Mouse (Mus musculus) myocyte (in vitro differentiated cells): Measurements from ENCODE around the gene Mterf4. TPM values are rescaled to one million over a fixed set of nuclear protein-coding genes. Genes with fewer than 3 reads are reported as not detected.
"Not testable (repeated sequence)": the region's sequence is repeated elsewhere in the genome, so short reads cannot be mapped to it uniquely, and the experiment has no call there.

Experiments used
- H3K27me3 ChIP-seq: one replicate; pipeline ENCODE4 v1.6.1; 2011; ENCODE audit not compliant: control insufficient read depth, insufficient read depth, insufficient read length
- H3K36me3 ChIP-seq: one replicate; pipeline ENCODE4 v1.6.1; 2011; ENCODE audit not compliant: control insufficient read depth, insufficient read depth
- H3K4me2 ChIP-seq: one replicate; pipeline ENCODE4 v1.6.1; 2011; ENCODE audit warnings: low read depth, control low read depth
- H3K4me3 ChIP-seq: one replicate; pipeline ENCODE4 v1.5.1; 2011; ENCODE audit warnings: mild to moderate bottlenecking, control low read depth, moderate library complexity
- H3K79me2 ChIP-seq: one replicate; pipeline ENCODE4 v1.6.1; 2011; ENCODE audit not compliant: control insufficient read depth, insufficient read depth
- H3ac ChIP-seq: one replicate; pipeline ENCODE4 v1.6.1; 2011; ENCODE audit not compliant: control insufficient read depth, insufficient read length
- CEBPB ChIP-seq: IDR thresholded peaks from 2 replicates; pipeline ENCODE4 v1.6.1; 2011; ENCODE audit warnings: mild to moderate bottlenecking, moderate library complexity; ENCODE audit not compliant: poor library complexity, insufficient read depth, severe bottlenecking
- E2F4 ChIP-seq: IDR thresholded peaks from one replicate; pipeline ENCODE4 v1.6.1; 2011; ENCODE audit warnings: mild to moderate bottlenecking, control low read depth, moderate library complexity; ENCODE audit not compliant: insufficient read depth
- MAX ChIP-seq: IDR thresholded peaks from one replicate; pipeline ENCODE4 v1.6.1; 2011; ENCODE audit warnings: low read depth, mild to moderate bottlenecking, control low read depth
- MYOD1 ChIP-seq, 3 experiments: IDR thresholded peaks; one replicate each; pipeline ENCODE4 v1.6.1; 2011; ENCODE audit warnings: control low read depth in 2 of 3, low read depth in 2 of 3, mild to moderate bottlenecking in 2 of 3, moderate library complexity in 1 of 3; ENCODE audit not compliant: insufficient read length in 2 of 3, control insufficient read depth in 1 of 3
- MYOG ChIP-seq, 3 experiments: IDR thresholded peaks; one replicate each; pipeline ENCODE4 v1.6.1; 2011; ENCODE audit warnings: control low read depth in 2 of 3, low read depth in 2 of 3, mild to moderate bottlenecking in 2 of 3; ENCODE audit not compliant: insufficient read length in 2 of 3, control insufficient read depth in 1 of 3, insufficient read depth in 1 of 3
- POLR2A ChIP-seq: IDR thresholded peaks from one replicate; pipeline ENCODE4 v1.6.1; 2011; ENCODE audit warnings: low read depth, mild to moderate bottlenecking, control low read depth, moderate library complexity; ENCODE audit not compliant: insufficient read length
- POLR2AphosphoS2 ChIP-seq: IDR thresholded peaks from one replicate; pipeline ENCODE4 v1.6.1; 2011; ENCODE audit warnings: low read depth, control low read depth; ENCODE audit not compliant: insufficient read length
- REST ChIP-seq: IDR thresholded peaks from one replicate; pipeline ENCODE4 v1.6.1; 2011; ENCODE audit warnings: mild to moderate bottlenecking, control low read depth, moderate library complexity; ENCODE audit not compliant: insufficient read depth, insufficient read length
- SRF ChIP-seq: IDR thresholded peaks from one replicate; pipeline ENCODE4 v1.6.1; 2011; ENCODE audit warnings: low read depth; ENCODE audit not compliant: control insufficient read depth, insufficient read length
- TCF12 ChIP-seq: IDR thresholded peaks from one replicate; pipeline ENCODE4 v1.6.1; 2011; ENCODE audit warnings: mild to moderate bottlenecking, control low read depth; ENCODE audit not compliant: poor library complexity, insufficient read depth, severe bottlenecking
- TCF3 ChIP-seq: IDR thresholded peaks from one replicate; pipeline ENCODE4 v1.6.1; 2011; ENCODE audit warnings: low read depth, control low read depth; ENCODE audit not compliant: insufficient read length
- USF1 ChIP-seq: IDR thresholded peaks from one replicate; pipeline ENCODE4 v1.6.1; 2011; ENCODE audit warnings: low read depth, mild to moderate bottlenecking, control low read depth, moderate library complexity
- polyA plus RNA-seq: library from polyadenylated mRNA; unstranded; fragments of >200 nt; fragmentation: generic; extraction: Trizol; gene quantifications from one replicate; pipeline ENCODE4 v1.2.1, GENCODE M21; 2012; ENCODE audit warnings: missing spikeins

Gene Mterf4
- polyA plus RNA-seq, 1 experiment = 16.5 TPM

DNA sequence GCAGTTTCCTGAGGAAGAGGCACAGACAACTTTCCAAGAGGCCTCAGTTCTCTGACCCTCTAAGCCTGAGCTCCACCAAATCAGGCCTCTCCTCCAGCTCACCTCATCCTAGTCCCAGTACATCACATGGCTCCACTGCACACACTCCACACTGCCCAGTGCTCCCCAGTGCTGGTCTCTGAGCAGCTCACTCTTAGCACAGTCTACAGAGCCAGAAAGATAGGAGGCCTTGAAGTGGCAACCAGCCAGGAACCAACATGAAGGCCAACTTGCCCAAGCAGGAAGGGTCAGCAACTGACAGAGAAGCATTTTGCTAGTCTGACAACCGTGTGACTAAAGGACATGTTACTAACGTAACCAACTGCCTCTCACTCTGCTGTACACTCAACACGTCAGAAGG, 5.1 kb downstream of the Mterf4 start:
- TF ChIP-seq MYOD1 (IDR thresholded peaks at IDR 0.05; ENCODE audit: control insufficient read depth in 1 of 3, insufficient read length in 2 of 3, low read depth in 2 of 3) = no peak
- no peak for TF ChIP-seq SRF
- no peak for TF ChIP-seq USF1
- H3K36me3 ChIP-seq = peaks cover 23% of the 10 kb centered on the region
- H3K4me3 ChIP-seq = no peak overlapping the region
- no peaks in the 10 kb centered on the region for H3K79me2 ChIP-seq
- H3K4me2 ChIP-seq = no peak overlapping the region
- H3K27me3 ChIP-seq = no peaks in the 10 kb centered on the region
- no peak overlapping the region for H3ac ChIP-seq

DNA sequence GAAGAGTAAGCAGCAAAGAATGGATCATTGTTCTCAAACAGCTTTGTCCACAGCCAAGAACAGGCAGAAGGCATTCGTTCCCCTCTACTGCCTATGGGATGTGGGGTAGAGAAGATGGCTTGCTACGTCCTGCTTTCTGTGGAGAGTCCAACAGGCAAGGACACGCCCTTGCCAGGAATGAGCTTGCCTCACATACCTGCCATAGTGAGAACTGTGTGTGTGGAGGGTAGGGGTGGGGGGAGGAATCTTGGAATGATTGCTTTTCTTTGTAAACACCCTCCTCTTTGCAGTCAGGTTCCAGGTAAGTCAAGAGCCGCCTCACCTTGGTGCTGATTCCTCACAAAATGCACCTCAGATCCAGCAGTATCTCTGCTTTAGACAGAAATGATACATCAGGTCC, 5.9 kb downstream of the Mterf4 start:
- Histone ChIP-seq H3K4me2 (no peak overlapping the region), H3K27me3 (no peaks in the 10 kb centered on the region), H3K79me2 (no peaks in the 10 kb centered on the region), H3K36me3 (peaks cover 23% of the 10 kb centered on the region), H3K4me3 (no peak overlapping the region), H3ac (no peak overlapping the region)
- no peak for TF ChIP-seq USF1
- TF ChIP-seq SRF = no peak
- TF ChIP-seq TCF3 = no peak
- TF ChIP-seq POLR2AphosphoS2 = no peak
- no peak for TF ChIP-seq MYOG (IDR thresholded peaks at IDR 0.05; ENCODE audit: control insufficient read depth in 1 of 3, insufficient read depth in 1 of 3, insufficient read length in 2 of 3, low read depth in 2 of 3)
- no peak for TF ChIP-seq E2F4
- no peak for TF ChIP-seq TCF12
- no peak for TF ChIP-seq MYOD1 (IDR thresholded peaks at IDR 0.05; ENCODE audit: control insufficient read depth in 1 of 3, insufficient read length in 2 of 3, low read depth in 2 of 3)
- no peak for TF ChIP-seq CEBPB
- TF ChIP-seq REST = no peak

DNA sequence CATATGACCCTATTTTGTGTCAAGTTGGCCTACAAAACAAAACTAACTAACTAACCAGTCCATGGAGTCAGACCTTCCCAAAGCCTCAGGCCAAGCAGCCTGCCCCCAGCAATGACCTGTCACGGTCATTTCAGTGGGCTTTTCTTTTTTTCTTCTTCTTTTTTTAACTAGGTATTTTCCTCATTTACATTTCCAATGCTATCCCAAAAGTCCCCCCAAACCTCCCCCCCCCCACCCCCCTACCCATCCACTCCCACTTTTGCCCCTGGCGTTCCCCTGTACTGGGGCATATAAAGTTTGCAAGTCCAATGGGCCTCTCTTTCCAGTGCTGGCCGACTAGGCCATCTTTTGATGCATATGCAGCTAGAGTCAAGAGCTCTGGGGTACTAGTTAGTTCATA, 11.2 kb downstream of the Mterf4 start:
- not testable (repeated sequence) for H3K79me2 ChIP-seq, H3K36me3 ChIP-seq

DNA sequence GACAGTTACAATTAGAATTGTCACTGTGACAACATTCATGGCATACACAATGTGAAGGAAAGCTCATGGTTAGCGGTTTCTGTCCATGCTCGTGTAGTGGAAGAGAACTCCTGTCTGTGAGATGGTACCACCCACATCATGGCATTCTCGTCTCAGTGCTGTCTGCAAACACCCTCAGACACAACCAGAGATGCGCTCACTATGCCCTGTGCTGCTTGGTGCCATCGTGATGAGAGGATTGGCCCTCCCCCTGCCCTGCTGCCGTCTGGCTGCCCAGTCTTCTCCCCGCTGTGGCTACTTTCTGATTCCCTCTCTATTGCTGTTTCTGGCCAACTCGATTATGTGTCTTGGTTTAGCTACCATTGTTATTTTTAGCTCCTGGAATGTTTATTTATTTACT, 13.7 kb downstream of the Mterf4 start:
- no peaks in the 10 kb centered on the region for H3K27me3 ChIP-seq
- no peak overlapping the region for H3K4me3 ChIP-seq
- H3ac ChIP-seq = no peak overlapping the region
- peaks cover 8% of the 10 kb centered on the region for H3K36me3 ChIP-seq
- H3K79me2 ChIP-seq = no peaks in the 10 kb centered on the region
- H3K4me2 ChIP-seq = no peak overlapping the region
- no peak for TF ChIP-seq USF1
- no peak for TF ChIP-seq MYOG (IDR thresholded peaks at IDR 0.05; ENCODE audit: control insufficient read depth in 1 of 3, insufficient read depth in 1 of 3, insufficient read length in 2 of 3, low read depth in 2 of 3)
- no peak for TF ChIP-seq REST
- TF ChIP-seq SRF = no peak
- no peak for TF ChIP-seq TCF12
- no peak for TF ChIP-seq MAX

More for the DNA sequence above, 11.2 kb downstream of the Mterf4 start:
- H3ac ChIP-seq, H3K27me3 ChIP-seq, H3K4me2 ChIP-seq, H3K4me3 ChIP-seq: not testable (repeated sequence)

DNA sequence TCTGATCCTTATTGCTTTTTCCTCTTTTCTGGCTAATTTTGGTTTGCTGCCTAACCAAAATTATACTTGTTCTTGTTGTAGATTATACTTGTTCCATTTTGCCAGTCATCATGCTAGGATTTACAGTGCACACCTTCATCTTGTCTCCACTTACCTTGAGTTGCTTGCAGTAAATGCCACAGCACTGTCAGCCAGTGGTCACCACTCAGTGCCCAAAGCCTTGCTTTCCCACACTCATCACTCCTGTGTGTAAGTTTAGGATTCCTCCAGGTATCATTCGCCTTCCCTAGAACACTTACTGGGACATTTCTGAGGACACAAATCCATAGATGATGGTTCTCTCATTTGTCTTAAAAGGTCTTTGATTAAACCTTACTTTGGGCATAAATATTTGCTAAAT, 14.1 kb downstream of the Mterf4 start:
- no peak for TF ChIP-seq MYOG (IDR thresholded peaks at IDR 0.05; ENCODE audit: control insufficient read depth in 1 of 3, insufficient read depth in 1 of 3, insufficient read length in 2 of 3, low read depth in 2 of 3)
- no peak for TF ChIP-seq MAX
- no peak for TF ChIP-seq CEBPB
- TF ChIP-seq TCF12 = no peak
- TF ChIP-seq POLR2A = no peak
- no peak for TF ChIP-seq REST
- TF ChIP-seq POLR2AphosphoS2 = no peak
- TF ChIP-seq SRF = no peak
- TF ChIP-seq MYOD1 (IDR thresholded peaks at IDR 0.05; ENCODE audit: control insufficient read depth in 1 of 3, insufficient read length in 2 of 3, low read depth in 2 of 3) = no peak
- no peak for TF ChIP-seq E2F4
- TF ChIP-seq TCF3 = no peak
- no peak for TF ChIP-seq USF1

DNA sequence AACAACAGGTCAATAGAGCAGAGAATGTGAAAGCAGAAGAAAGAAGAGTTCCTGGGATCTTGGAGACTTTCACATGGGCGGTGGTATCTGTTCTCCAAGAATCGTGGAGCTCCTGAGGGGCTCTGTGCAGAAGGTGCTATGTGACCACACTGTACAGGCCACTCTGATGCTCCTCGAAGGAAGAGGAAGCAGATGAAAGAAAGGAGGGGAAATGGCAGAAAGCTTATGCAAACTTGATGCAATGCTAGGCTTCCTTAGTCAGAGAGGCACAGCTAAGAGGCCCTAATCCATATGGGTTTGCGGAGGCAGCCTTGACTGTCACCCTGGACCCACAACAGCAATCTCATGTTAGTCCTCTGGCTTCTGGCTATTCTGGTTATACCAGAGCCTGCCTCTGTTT, 14.8 kb downstream of the Mterf4 start:
- Histone ChIP-seq H3K4me3 (no peak overlapping the region), H3K36me3 (peaks cover 3% of the 10 kb centered on the region), H3K4me2 (no peak overlapping the region), H3K27me3 (no peaks in the 10 kb centered on the region), H3ac (no peak overlapping the region), H3K79me2 (no peaks in the 10 kb centered on the region)
- TF ChIP-seq MAX = no peak
- no peak for TF ChIP-seq TCF3
- no peak for TF ChIP-seq CEBPB
- no peak for TF ChIP-seq TCF12
- TF ChIP-seq E2F4 = no peak
- no peak for TF ChIP-seq MYOG (IDR thresholded peaks at IDR 0.05; ENCODE audit: control insufficient read depth in 1 of 3, insufficient read depth in 1 of 3, insufficient read length in 2 of 3, low read depth in 2 of 3)
- TF ChIP-seq SRF = no peak
- TF ChIP-seq POLR2AphosphoS2 = no peak
- TF ChIP-seq USF1 = no peak
- no peak for TF ChIP-seq MYOD1 (IDR thresholded peaks at IDR 0.05; ENCODE audit: control insufficient read depth in 1 of 3, insufficient read length in 2 of 3, low read depth in 2 of 3)
- TF ChIP-seq REST = no peak
- no peak for TF ChIP-seq POLR2A

More for the DNA sequence above, 14.1 kb downstream of the Mterf4 start:
- Histone ChIP-seq H3K27me3 (no peaks in the 10 kb centered on the region), H3K4me2 (no peak overlapping the region), H3K4me3 (no peak overlapping the region), H3K79me2 (no peaks in the 10 kb centered on the region), H3ac (no peak overlapping the region), H3K36me3 (peaks cover 8% of the 10 kb centered on the region)
